Mouse (Mus musculus): ENCODE measurements at regions not wholly inside any gene's neighbourhood (a gene's known extent, or its start where the extent isn't known, plus 50 kb on each side); places are given as distances from the start of the nearest gene placed in this dataset.

GRCm38 (mm10) chr10:91234709-91235108 is 53.6 kb upstream of the Tmpo start:
- TF ChIP-seq BHLHE40 (IDR thresholded peaks at IDR 0.05; ENCODE audit: low read depth, low read length): peak; percentile 48; the same call in 1 of the 2 replicates
- TF ChIP-seq POLR2A (IDR thresholded peaks at IDR 0.05; ENCODE audit: low read depth, low read length): no peak
- no peak for TF ChIP-seq MAX (IDR thresholded peaks at IDR 0.05; ENCODE audit: low read length)
- TF ChIP-seq EP300 (IDR thresholded peaks at IDR 0.05; ENCODE audit: low read length): no peak
- no peak for TF ChIP-seq CTCF (conservative IDR thresholded peaks at IDR 0.05 in 1 of 2, IDR thresholded peaks at IDR 0.05 in 1 of 2; ENCODE audit: low read depth in 2 of 2, low read length in 2 of 2)
- no peak for TF ChIP-seq USF1 (IDR thresholded peaks at IDR 0.05; ENCODE audit: low read depth, low read length)
- no peak for TF ChIP-seq MAFK (IDR thresholded peaks at IDR 0.05; ENCODE audit: insufficient replicate concordance, low read length)
- no peak for TF ChIP-seq CHD1 (IDR thresholded peaks at IDR 0.05; ENCODE audit: low read depth, low read length)
- TF ChIP-seq TCF12 (IDR thresholded peaks at IDR 0.05; ENCODE audit: low read depth, low read length): no peak
- TF ChIP-seq UBTF (IDR thresholded peaks at IDR 0.05; ENCODE audit: low read depth, low read length): no peak
- no peak for TF ChIP-seq ZNF384 (IDR thresholded peaks at IDR 0.05; ENCODE audit: low read depth, low read length)
- no peak for TF ChIP-seq ZMIZ1 (IDR thresholded peaks at IDR 0.05; ENCODE audit: low read depth, low read length)
- TF ChIP-seq MEF2A (IDR thresholded peaks at IDR 0.05; ENCODE audit: borderline replicate concordance, low read depth, low read length): no peak
- TF ChIP-seq E2F4 (IDR thresholded peaks at IDR 0.05; ENCODE audit: insufficient replicate concordance, low read depth, low read length): no peak
